Mouse (Mus musculus) limb, embryonic 14.5 days (tissue): ENCODE results near the gene Arhgef10l. TPM values are rescaled to one million over a fixed set of nuclear protein-coding genes. Genes with fewer than 3 reads are reported as not detected.

ENCODE experiments used
- ATAC-seq: fragments of 200-750 bp; cut with Nextera tagmentation; 2 replicates; pipeline ENCODE4 v1.8.0; 2017; ENCODE audit warnings: low read depth, moderate number of reproducible peaks, moderate TSS enrichment; ENCODE audit not compliant: low FRiP score
- DNase-seq: peaks from one replicate; pipeline ENCODE4 v3.0.0-alpha.2; 2015; ENCODE audit warnings: low spot score
- H3K27ac ChIP-seq: fragments of 300-500 bp; sonication (generic); replicated peaks from 2 replicates; pipeline ENCODE4 v1.5.1; 2014; ENCODE audit warnings: low read depth, mild to moderate bottlenecking, low read length, moderate library complexity, mixed read lengths
- H3K27me3 ChIP-seq: fragments of 300-500 bp; sonication (generic); 2 replicates; pipeline ENCODE4 v1.6.1; 2014; ENCODE audit warnings: low read length, mixed read lengths; ENCODE audit not compliant: control insufficient read depth, insufficient read depth
- H3K36me3 ChIP-seq: fragments of 300-500 bp; sonication (generic); 2 replicates; pipeline ENCODE4 v1.6.1; 2014; ENCODE audit warnings: mild to moderate bottlenecking, low read length, moderate library complexity, mixed read lengths; ENCODE audit not compliant: control insufficient read depth, insufficient read depth
- H3K4me1 ChIP-seq: fragments of 300-500 bp; sonication (generic); 2 replicates; pipeline ENCODE4 v1.6.1; 2014; ENCODE audit warnings: antibody characterized with exemption, low read length, mixed read lengths; ENCODE audit not compliant: control insufficient read depth, insufficient read depth
- H3K4me2 ChIP-seq: fragments of 300-500 bp; sonication (generic); replicated peaks from 2 replicates; pipeline ENCODE4 v1.6.1; 2014; ENCODE audit warnings: low read depth, mild to moderate bottlenecking, low read length, moderate library complexity; ENCODE audit not compliant: severe bottlenecking
- H3K4me3 ChIP-seq: fragments of 300-500 bp; sonication (generic); replicated peaks from 2 replicates; pipeline ENCODE4 v1.5.1; 2014; ENCODE audit warnings: low read length
- H3K9ac ChIP-seq: fragments of 300-500 bp; sonication (generic); 2 replicates; pipeline ENCODE4 v1.6.1; 2014; ENCODE audit warnings: mild to moderate bottlenecking, low read depth, low read length, moderate library complexity; ENCODE audit not compliant: severe bottlenecking
- H3K9me3 ChIP-seq: fragments of 300-500 bp; sonication (generic); 2 replicates; pipeline ENCODE4 v1.6.1; 2016; ENCODE audit warnings: low read length; ENCODE audit not compliant: control insufficient read depth
- POLR2A ChIP-seq: fragments of 200-500 bp; IDR thresholded peaks from 2 replicates; pipeline ENCODE4 v1.8.0; 2012; ENCODE audit warnings: inconsistent platforms, mild to moderate bottlenecking, moderate library complexity, borderline replicate concordance; ENCODE audit not compliant: insufficient read depth, insufficient read length; ENCODE audit errors: extremely low read depth
- WGBS: fragments of 180-500 bp; shearing (Covaris S2); extraction: QIAGEN DNeasy Blood & Tissue Kit; methylation state at CpG from one replicate; pipeline ENCODE4 v1.1.7; 2014; 5-methylcytosine and 5-hydroxymethylcytosine counted together
- polyA plus RNA-seq, 2 experiments: library from polyadenylated mRNA; depleted of rRNA in 1 of 2; stranded (reverse) in 1 of 2; unstranded in 1 of 2; fragments of >200 nt; fragmentation: Nextera tagmentation in 1 of 2; extraction: Ambion mirVana in 1 of 2; gene quantifications; 2 replicates each; pipeline versions ENCODE4 v1.2.1 to v1.2.3; 2012 to 2014

Arhgef10l gene
- polyA plus RNA-seq, 2 experiments, result 13.7 to 19.5 TPM

DNA sequence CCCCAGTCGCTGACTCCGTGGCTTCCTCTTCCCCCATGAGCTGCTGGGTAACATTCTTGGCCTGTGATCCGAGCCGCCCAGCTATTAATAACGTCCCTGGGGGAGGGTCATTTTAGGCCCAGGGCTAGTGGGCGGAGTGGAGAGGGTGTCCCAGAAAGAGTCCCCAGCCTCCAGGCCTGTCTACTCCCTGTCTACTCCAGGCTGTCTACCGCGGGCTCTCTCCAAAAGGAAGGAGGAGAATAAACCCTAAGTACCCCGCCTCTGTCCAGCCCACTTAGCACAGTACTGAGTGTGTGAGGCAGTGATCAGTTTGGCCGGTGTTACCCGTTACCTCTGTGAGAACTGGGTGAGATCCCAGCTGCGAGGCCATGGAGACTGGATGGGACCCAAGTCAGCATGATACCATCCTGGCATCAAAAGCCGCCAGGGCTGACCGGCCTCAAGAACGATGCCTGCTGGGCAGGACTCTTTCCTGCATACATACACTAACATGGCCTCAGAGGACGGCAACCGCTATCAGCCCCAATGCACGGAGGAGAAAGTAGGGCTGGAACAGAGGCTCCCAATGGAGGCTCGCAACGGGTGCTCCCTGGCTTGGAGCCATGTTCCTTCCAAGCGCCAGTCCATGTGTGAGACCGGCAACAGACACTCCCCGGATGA is 84.0 kb downstream of the Arhgef10l start:
- Histone ChIP-seq H3K9ac (no peak overlapping the region), H3K36me3 (peaks cover 68% of the 10 kb centered on the region), H3K4me3 (no peak overlapping the region), H3K4me1 (no peaks in the 10 kb centered on the region), H3K27ac (no peak overlapping the region), H3K4me2 (no peak overlapping the region), H3K27me3 (no peaks in the 10 kb centered on the region), H3K9me3 (no peaks in the 10 kb centered on the region)
- DNase-seq (peak; percentile 18), ATAC-seq (no peak)
- WGBS, result 68% methylated on average over 23 of the region's 23 CpGs
- TF ChIP-seq POLR2A, result no peak

GRCm38 (mm10) chr4:140581341-140581729 is 84.5 kb downstream of the Arhgef10l start:
- Histone ChIP-seq H3K9ac (no peak overlapping the region), H3K4me1 (no peaks in the 10 kb centered on the region), H3K9me3 (no peaks in the 10 kb centered on the region), H3K27me3 (no peaks in the 10 kb centered on the region), H3K27ac (no peak overlapping the region), H3K36me3 (peaks cover 68% of the 10 kb centered on the region), H3K4me2 (no peak overlapping the region), H3K4me3 (no peak overlapping the region)
- ATAC-seq (no peak), DNase-seq (no peak)
- WGBS, result 83% methylated on average over 16 of the region's 16 CpGs
- TF ChIP-seq POLR2A, result no peak

GRCm38 (mm10) chr4:140580866-140581265 is 84.9 kb downstream of the Arhgef10l start:
- peaks cover 71% of the 10 kb centered on the region for H3K36me3 ChIP-seq
- WGBS, result 86% methylated on average over 4 of the region's 4 CpGs
- H3K9me3 ChIP-seq, result no peaks in the 10 kb centered on the region
- H3K4me1 ChIP-seq, result no peaks in the 10 kb centered on the region
- H3K9ac ChIP-seq, result no peak overlapping the region
- no peak overlapping the region for H3K4me3 ChIP-seq
- TF ChIP-seq POLR2A, result no peak
- DNase-seq (no peak), ATAC-seq (no peak)
- H3K27ac ChIP-seq, result no peak overlapping the region
- no peak overlapping the region for H3K4me2 ChIP-seq
- H3K27me3 ChIP-seq, result no peaks in the 10 kb centered on the region

DNA sequence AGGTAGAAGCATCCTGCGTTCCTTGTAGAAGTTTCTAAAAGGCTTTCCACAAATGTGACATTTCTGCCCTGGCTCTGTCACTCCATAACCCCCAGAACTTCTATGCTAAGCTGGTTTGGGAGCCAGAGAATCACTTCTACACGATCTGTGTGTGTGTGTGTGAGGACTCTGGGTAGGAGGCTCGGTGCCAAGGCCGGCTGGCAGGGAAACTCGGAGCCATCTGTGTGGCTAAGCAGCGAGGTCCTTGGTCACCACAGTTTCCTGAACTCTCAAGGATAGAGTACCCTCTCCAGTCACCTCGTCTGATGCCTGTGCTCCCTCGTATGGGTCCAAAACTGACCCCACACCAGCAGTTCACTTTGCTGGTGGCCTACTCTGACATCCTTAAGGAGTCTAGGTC is 86.2 kb downstream of the Arhgef10l start:
- no peak overlapping the region for H3K9ac ChIP-seq
- WGBS, result 85% methylated on average over 8 of the region's 8 CpGs

DNA sequence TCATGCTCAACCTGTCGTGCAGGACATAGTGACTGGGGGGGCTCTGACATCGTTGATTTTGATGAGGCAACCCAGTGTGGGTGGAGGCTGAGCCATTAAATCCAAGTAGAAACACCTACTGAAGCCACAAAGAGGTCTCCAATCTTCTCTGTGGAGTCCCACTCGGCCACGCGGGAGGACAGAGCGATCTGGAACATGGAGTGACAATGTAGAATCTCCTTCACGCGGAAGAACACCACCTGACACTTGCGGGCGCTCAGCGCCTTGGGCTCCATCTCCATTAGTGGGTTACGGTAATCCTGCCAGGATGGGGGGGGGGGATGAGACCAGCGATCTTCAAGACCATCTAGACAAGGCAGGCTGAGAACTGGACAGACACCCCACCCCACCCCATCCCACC is 86.7 kb downstream of the Arhgef10l start:
- Histone ChIP-seq H3K9me3 (no peaks in the 10 kb centered on the region), H3K4me3 (no peak overlapping the region), H3K9ac (no peak overlapping the region), H3K4me2 (no peak overlapping the region), H3K4me1 (no peaks in the 10 kb centered on the region), H3K27ac (no peak overlapping the region), H3K27me3 (no peaks in the 10 kb centered on the region), H3K36me3 (peaks cover 82% of the 10 kb centered on the region)
- WGBS, result 96% methylated on average over 13 of the region's 13 CpGs
- DNase-seq, result no peak
- TF ChIP-seq POLR2A, result no peak
- no peak for ATAC-seq

More for the DNA sequence above, 86.2 kb downstream of the Arhgef10l start:
- H3K4me3 ChIP-seq, result no peak overlapping the region
- H3K36me3 ChIP-seq, result peaks cover 80% of the 10 kb centered on the region
- no peaks in the 10 kb centered on the region for H3K27me3 ChIP-seq
- ATAC-seq, result no peak
- TF ChIP-seq POLR2A, result no peak
- no peaks in the 10 kb centered on the region for H3K4me1 ChIP-seq
- no peaks in the 10 kb centered on the region for H3K9me3 ChIP-seq
- no peak overlapping the region for H3K4me2 ChIP-seq
- H3K27ac ChIP-seq, result no peak overlapping the region
- DNase-seq, result no peak
